Mouse (Mus musculus) hindbrain, embryonic 12.5 days (tissue): ENCODE data around the gene Gcdh. TPM values are rescaled to one million over a fixed set of nuclear protein-coding genes. Genes with fewer than 3 reads are reported as not detected.
A peak's percentile ranks its signal among the peaks of the same experiment; 100 is the strongest.

Experiments used
- ATAC-seq: fragments of 200-750 bp; cut with Nextera tagmentation; 2 replicates; pipeline ENCODE4 v1.8.0; 2017; ENCODE audit warnings: moderate TSS enrichment; ENCODE audit not compliant: low FRiP score
- H3K27ac ChIP-seq: fragments of 300-500 bp; sonication (generic); 2 replicates; pipeline ENCODE4 v1.5.1; 2016; ENCODE audit warnings: mild to moderate bottlenecking
- H3K27me3 ChIP-seq: fragments of 300-500 bp; sonication (generic); 2 replicates; pipeline ENCODE4 v1.6.1; 2016; ENCODE audit warnings: mild to moderate bottlenecking
- H3K36me3 ChIP-seq: fragments of 300-500 bp; sonication (generic); 2 replicates; pipeline ENCODE4 v1.6.1; 2016; ENCODE audit warnings: mild to moderate bottlenecking
- H3K4me1 ChIP-seq: fragments of 300-500 bp; sonication (generic); 2 replicates; pipeline ENCODE4 v1.6.1; 2016
- H3K4me2 ChIP-seq: fragments of 300-500 bp; sonication (generic); replicated peaks from 2 replicates; pipeline ENCODE4 v1.6.1; 2016; ENCODE audit warnings: mild to moderate bottlenecking
- H3K4me3 ChIP-seq: fragments of 300-500 bp; sonication (generic); 2 replicates; pipeline ENCODE4 v1.5.1; 2016; ENCODE audit warnings: mild to moderate bottlenecking
- H3K9ac ChIP-seq: fragments of 300-500 bp; sonication (generic); 2 replicates; pipeline ENCODE4 v1.6.1; 2016; ENCODE audit warnings: mild to moderate bottlenecking, moderate library complexity
- H3K9me3 ChIP-seq: fragments of 300-500 bp; sonication (generic); replicated peaks from 2 replicates; pipeline ENCODE4 v1.6.1; 2016; ENCODE audit warnings: mild to moderate bottlenecking
- WGBS: fragments of 180-500 bp; shearing (Covaris S2); methylation state at CpG from one replicate; pipeline ENCODE4 v1.1.7; 2016; 5-methylcytosine and 5-hydroxymethylcytosine counted together
- polyA plus RNA-seq: library from polyadenylated mRNA; unstranded; fragments of >200 nt; fragmentation: Nextera tagmentation; extraction: Ambion mirVana; gene quantifications from 2 replicates; pipeline ENCODE4 v1.2.1, GENCODE M21; 2016

Gcdh gene
- polyA plus RNA-seq, result 32.8 and 35.0 TPM in 2 replicates

GRCm38 (mm10) chr8:84893709-84894134, at the start of gene Gcdh:
Gene Gcdh, minus strand, starts transcription at chr8:84893921.
- WGBS, result 0% methylated on average over 11 of the region's 11 CpGs
- peak within 1 kb of the TSS; percentile 60; the same call in 1 of the 2 replicates for H3K27ac ChIP-seq
- ATAC-seq, result peak; percentile 98

GRCm38 (mm10) chr8:84937620-84938485, 44.1 kb upstream of the Gcdh start:
- H3K36me3 ChIP-seq, result no peaks in the 10 kb centered on the region
- peak overlapping the region; percentile 89; the same call in 1 of the 2 replicates for H3K9ac ChIP-seq
- peak overlapping the region; percentile 65 for H3K4me2 ChIP-seq
- peak overlapping the region; percentile 96; the same call in 1 of the 2 replicates for H3K27ac ChIP-seq
- 66% methylated on average over 13 of the region's 13 CpGs for WGBS
- peak overlapping the region; percentile 70 for H3K4me3 ChIP-seq
- no peaks in the 10 kb centered on the region for H3K9me3 ChIP-seq
- no peak for ATAC-seq
- peaks cover 31% of the 10 kb centered on the region for H3K4me1 ChIP-seq
- peaks cover 58% of the 10 kb centered on the region for H3K27me3 ChIP-seq

More at GRCm38 (mm10) chr8:84893709-84894134, at the start of gene Gcdh:
- peaks cover 15% of the 10 kb centered on the region for H3K4me1 ChIP-seq
- H3K4me3 ChIP-seq, result peak within 1 kb of the TSS; percentile 72
- peaks cover 16% of the 10 kb centered on the region for H3K36me3 ChIP-seq
- H3K9ac ChIP-seq, result peak within 1 kb of the TSS; percentile 77
- H3K27me3 ChIP-seq, result no peaks in the 10 kb centered on the region
- H3K4me2 ChIP-seq, result peak within 1 kb of the TSS; percentile 67
- H3K9me3 ChIP-seq, result no peaks in the 10 kb centered on the region

- H3K4me3 ChIP-seq, result peak within 1 kb of the TSS; percentile 70
- under 1% methylated on average over 49 of the region's 50 CpGs for WGBS
- peak; percentile 72 for ATAC-seq
- peak within 1 kb of the TSS; percentile 65 for H3K4me2 ChIP-seq
- H3K9me3 ChIP-seq, result no peaks in the 10 kb centered on the region
- H3K27me3 ChIP-seq, result peaks cover 62% of the 10 kb centered on the region
- peaks cover 31% of the 10 kb centered on the region for H3K4me1 ChIP-seq
- H3K9ac ChIP-seq, result peak within 1 kb of the TSS; percentile 89
- peaks cover 2% of the 10 kb centered on the region; the same call in 1 of the 2 replicates for H3K36me3 ChIP-seq
- H3K27ac ChIP-seq, result peak within 1 kb of the TSS; percentile 96
These were observed 43.3 kb upstream of the Gcdh start, which contains the start of gene Mast1 for GRCm38 (mm10) chr8:84936962-84937546. Gene Mast1, minus strand, starts transcription at chr8:84937359.

GRCm38 (mm10) chr8:84936041-84936961, 42.6 kb upstream of the Gcdh start:
- ATAC-seq, result peak; percentile 53
- H3K4me3 ChIP-seq, result peak overlapping the region; percentile 70
- peak overlapping the region; percentile 89 for H3K9ac ChIP-seq
- H3K4me1 ChIP-seq, result peaks cover 31% of the 10 kb centered on the region
- H3K36me3 ChIP-seq, result peaks cover 8% of the 10 kb centered on the region; the same call in 1 of the 2 replicates
- H3K27me3 ChIP-seq, result peaks cover 67% of the 10 kb centered on the region
- H3K4me2 ChIP-seq, result peak overlapping the region; percentile 65
- peak overlapping the region; percentile 96 for H3K27ac ChIP-seq
- H3K9me3 ChIP-seq, result no peaks in the 10 kb centered on the region
- 16% methylated on average over 23 of the region's 23 CpGs for WGBS

- Histone ChIP-seq H3K36me3 (peaks cover 13% of the 10 kb centered on the region; the same call in 1 of the 2 replicates), H3K4me3 (peak overlapping the region; percentile 70), H3K4me2 (peak overlapping the region; percentile 65), H3K9me3 (no peaks in the 10 kb centered on the region), H3K27me3 (peaks cover 65% of the 10 kb centered on the region), H3K4me1 (peaks cover 31% of the 10 kb centered on the region), H3K27ac (peak overlapping the region; percentile 53), H3K9ac (peak overlapping the region; percentile 89; the same call in 1 of the 2 replicates)
- WGBS, result 8% methylated on average over 14 of the region's 14 CpGs
- peak; percentile 29; the same call in 1 of the 2 replicates for ATAC-seq
These were observed 41.8 kb upstream of the Gcdh start for GRCm38 (mm10) chr8:84935489-84935888.

GRCm38 (mm10) chr8:84934860-84935259, 41.1 kb upstream of the Gcdh start:
- ATAC-seq, result peak; percentile 61
- peaks cover 31% of the 10 kb centered on the region for H3K4me1 ChIP-seq
- H3K27me3 ChIP-seq, result peaks cover 68% of the 10 kb centered on the region
- peaks cover 15% of the 10 kb centered on the region; the same call in 1 of the 2 replicates for H3K36me3 ChIP-seq
- H3K27ac ChIP-seq, result peak overlapping the region; percentile 53
- H3K9me3 ChIP-seq, result no peaks in the 10 kb centered on the region
- H3K4me2 ChIP-seq, result peak overlapping the region; percentile 65
- peak overlapping the region; percentile 89 for H3K9ac ChIP-seq
- WGBS, result 2% methylated on average over 15 of the region's 15 CpGs
- H3K4me3 ChIP-seq, result peak overlapping the region; percentile 70

GRCm38 (mm10) chr8:84933767-84934559, 40.2 kb upstream of the Gcdh start:
- peaks cover 76% of the 10 kb centered on the region for H3K27me3 ChIP-seq
- peak overlapping the region; percentile 65 for H3K4me2 ChIP-seq
- peak overlapping the region; percentile 70 for H3K4me3 ChIP-seq
- no peaks in the 10 kb centered on the region for H3K9me3 ChIP-seq
- WGBS, result 78% methylated on average over 16 of the region's 16 CpGs
- peaks cover 37% of the 10 kb centered on the region for H3K4me1 ChIP-seq
- no peak overlapping the region for H3K27ac ChIP-seq
- H3K36me3 ChIP-seq, result peaks cover 15% of the 10 kb centered on the region; the same call in 1 of the 2 replicates
- ATAC-seq, result no peak
- peak overlapping the region; percentile 14 for H3K9ac ChIP-seq

GRCm38 (mm10) chr8:84930582-84930981, 36.9 kb upstream of the Gcdh start:
- Histone ChIP-seq H3K4me1 (peaks cover 32% of the 10 kb centered on the region), H3K4me3 (no peak overlapping the region), H3K27me3 (peaks cover 67% of the 10 kb centered on the region), H3K9ac (no peak overlapping the region), H3K36me3 (peaks cover 33% of the 10 kb centered on the region), H3K27ac (no peak overlapping the region), H3K4me2 (no peak overlapping the region), H3K9me3 (no peaks in the 10 kb centered on the region)
- ATAC-seq, result no peak
- 88% methylated on average over 13 of the region's 13 CpGs for WGBS

GRCm38 (mm10) chr8:84928456-84929306, 35.0 kb upstream of the Gcdh start:
- peak; percentile 79 for ATAC-seq
- Histone ChIP-seq H3K4me1 (peaks cover 13% of the 10 kb centered on the region), H3K9me3 (no peaks in the 10 kb centered on the region), H3K36me3 (peaks cover 47% of the 10 kb centered on the region), H3K4me2 (peak overlapping the region; percentile 64), H3K9ac (peak overlapping the region; percentile 45), H3K4me3 (peak overlapping the region; percentile 36), H3K27ac (no peak overlapping the region), H3K27me3 (peaks cover 60% of the 10 kb centered on the region)
- 3% methylated on average over 51 of the region's 52 CpGs for WGBS

GRCm38 (mm10) chr8:84927513-84927912, 33.8 kb upstream of the Gcdh start:
- no peak overlapping the region for H3K27ac ChIP-seq
- H3K4me1 ChIP-seq, result peaks cover 12% of the 10 kb centered on the region
- H3K9ac ChIP-seq, result no peak overlapping the region
- H3K4me2 ChIP-seq, result no peak overlapping the region
- ATAC-seq, result no peak
- no peaks in the 10 kb centered on the region for H3K9me3 ChIP-seq
- H3K4me3 ChIP-seq, result no peak overlapping the region
- H3K36me3 ChIP-seq, result peaks cover 55% of the 10 kb centered on the region
- WGBS, result 93% methylated on average over 1 of the region's 1 CpGs
- H3K27me3 ChIP-seq, result peaks cover 55% of the 10 kb centered on the region
